Mouse (Mus musculus) limb, embryonic 11.5 days (tissue): ENCODE data around the gene Ddo. TPM values are rescaled to one million over a fixed set of nuclear protein-coding genes. Genes with fewer than 3 reads are reported as not detected.

Experiments
- ATAC-seq: fragments of 200-750 bp; cut with Nextera tagmentation; 2 replicates; pipeline ENCODE4 v1.8.0; 2017; ENCODE audit warnings: low read depth; ENCODE audit not compliant: insufficient number of reproducible peaks, low FRiP score, low TSS enrichment
- DNase-seq: peaks from one replicate; pipeline ENCODE4 v3.0.0-alpha.2; 2015; ENCODE audit warnings: low spot score
- H3K27ac ChIP-seq: fragments of 300-500 bp; sonication (generic); replicated peaks from 2 replicates; pipeline ENCODE4 v1.5.1; 2014; ENCODE audit warnings: low read depth, mild to moderate bottlenecking, low read length
- H3K27me3 ChIP-seq: fragments of 300-500 bp; sonication (generic); 2 replicates; pipeline ENCODE4 v1.6.1; 2014; ENCODE audit warnings: mild to moderate bottlenecking, low read length, mixed read lengths; ENCODE audit not compliant: control insufficient read depth, insufficient read depth
- H3K36me3 ChIP-seq: fragments of 300-500 bp; sonication (generic); 2 replicates; pipeline ENCODE4 v1.6.1; 2014; ENCODE audit warnings: mild to moderate bottlenecking, low read length, moderate library complexity, mixed read lengths; ENCODE audit not compliant: control insufficient read depth, insufficient read depth
- H3K4me1 ChIP-seq: fragments of 300-500 bp; sonication (generic); 2 replicates; pipeline ENCODE4 v1.6.1; 2014; ENCODE audit warnings: low read length, mixed read lengths; ENCODE audit not compliant: control insufficient read depth, insufficient read depth
- H3K4me2 ChIP-seq: fragments of 300-500 bp; sonication (generic); 2 replicates; pipeline ENCODE4 v1.6.1; 2014; ENCODE audit warnings: low read depth, mild to moderate bottlenecking, moderate library complexity; ENCODE audit not compliant: severe bottlenecking
- H3K4me3 ChIP-seq: fragments of 300-500 bp; sonication (generic); 2 replicates; pipeline ENCODE4 v1.5.1; 2014; ENCODE audit warnings: low read depth, low read length
- H3K9ac ChIP-seq: fragments of 300-500 bp; sonication (generic); 2 replicates; pipeline ENCODE4 v1.6.1; 2014; ENCODE audit warnings: mild to moderate bottlenecking, low read length
- H3K9me3 ChIP-seq: fragments of 300-500 bp; sonication (generic); 2 replicates; pipeline ENCODE4 v1.6.1; 2016; ENCODE audit warnings: low read length; ENCODE audit not compliant: control insufficient read depth
- WGBS: fragments of 180-500 bp; shearing (Covaris S2); extraction: QIAGEN DNeasy Blood & Tissue Kit; methylation state at CpG from one replicate; pipeline ENCODE4 v1.1.7; 2014; 5-methylcytosine and 5-hydroxymethylcytosine counted together
- polyA plus RNA-seq: library from polyadenylated mRNA; unstranded; fragments of >200 nt; fragmentation: Nextera tagmentation; extraction: Ambion mirVana; gene quantifications from 2 replicates; pipeline ENCODE4 v1.2.1, GENCODE M21; 2014

Gene Ddo
- polyA plus RNA-seq, 1 experiment from 2014 or later: 0.15 TPM

DNA sequence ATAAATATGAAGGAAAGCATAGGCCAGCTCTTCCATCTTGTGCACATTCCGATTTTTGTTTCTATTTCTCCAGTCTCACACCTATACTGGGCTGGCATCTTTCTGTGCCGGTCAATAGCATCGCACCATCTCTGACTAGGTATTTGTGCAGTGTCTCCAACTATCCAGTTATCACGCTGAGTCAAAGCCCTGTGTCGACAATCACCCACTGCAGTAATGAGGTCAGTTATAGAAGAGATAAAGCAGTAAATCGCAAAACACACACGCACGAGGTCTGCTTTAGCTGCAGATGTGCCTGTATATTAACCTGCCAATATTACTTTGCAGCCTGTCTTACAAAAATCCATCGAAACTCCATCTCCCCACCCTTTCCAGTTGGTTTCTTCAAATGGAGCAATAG lies 84.0 kb downstream of the Ddo start:
- Histone ChIP-seq H3K4me3 (no peak overlapping the region), H3K9ac (no peak overlapping the region), H3K27ac (no peak overlapping the region), H3K4me1 (no peaks in the 10 kb centered on the region), H3K36me3 (no peaks in the 10 kb centered on the region), H3K4me2 (no peak overlapping the region), H3K9me3 (no peaks in the 10 kb centered on the region), H3K27me3 (no peaks in the 10 kb centered on the region)
- ATAC-seq: no peak
- DNase-seq: peak; percentile 10
- WGBS: 84% methylated on average over 9 of the region's 9 CpGs

DNA sequence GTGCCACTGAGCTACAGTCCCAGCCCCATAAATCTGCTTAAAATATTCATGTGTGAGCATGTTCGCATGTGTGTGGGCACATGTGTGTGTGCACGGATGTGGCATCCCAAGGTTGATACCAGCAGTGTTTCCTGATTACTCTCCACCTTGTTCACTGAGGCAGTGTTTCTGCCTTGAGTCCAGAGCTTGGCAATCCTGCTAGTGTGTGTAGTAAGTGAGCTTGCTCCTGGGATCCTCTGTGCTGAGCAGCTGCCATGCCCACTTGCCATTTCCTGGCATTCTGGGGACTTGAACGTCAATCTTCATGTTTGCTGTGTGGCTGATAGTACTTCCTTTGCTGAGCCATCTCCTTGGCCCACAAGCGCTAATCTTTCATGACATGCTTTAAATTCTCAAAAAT lies 85.3 kb downstream of the Ddo start:
- Histone ChIP-seq H3K27me3 (no peaks in the 10 kb centered on the region), H3K9ac (no peak overlapping the region), H3K27ac (no peak overlapping the region), H3K4me1 (no peaks in the 10 kb centered on the region), H3K36me3 (no peaks in the 10 kb centered on the region), H3K9me3 (no peaks in the 10 kb centered on the region), H3K4me2 (no peak overlapping the region), H3K4me3 (no peak overlapping the region)
- WGBS: 85% methylated on average over 4 of the region's 4 CpGs
- ATAC-seq (no peak), DNase-seq (peak; percentile 7)

DNA sequence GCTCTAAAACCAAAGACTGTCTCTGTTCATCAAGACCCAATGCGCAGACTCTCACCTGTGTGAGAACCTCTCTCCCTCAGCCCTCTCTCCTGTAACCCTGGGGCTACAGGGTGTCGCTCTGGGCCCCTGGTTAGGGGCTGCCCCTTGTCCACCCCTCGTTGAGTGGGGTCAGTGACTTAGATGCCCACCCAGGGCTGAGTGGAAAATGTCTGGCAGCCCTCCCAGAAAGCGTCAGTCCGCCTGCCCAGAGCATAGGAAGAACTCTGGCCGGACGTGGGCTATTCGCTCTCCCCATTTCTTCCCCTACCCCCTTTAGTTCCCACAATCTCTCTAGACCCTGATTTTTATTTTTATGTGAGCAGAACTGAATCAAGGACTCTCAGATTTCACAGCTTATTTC lies 86.5 kb downstream of the Ddo start:
- H3K27me3 ChIP-seq: no peaks in the 10 kb centered on the region
- H3K4me2 ChIP-seq: no peak overlapping the region
- H3K4me3 ChIP-seq: no peak overlapping the region
- WGBS: 81% methylated on average over 8 of the region's 8 CpGs
- no peak overlapping the region for H3K9ac ChIP-seq
- ATAC-seq (no peak), DNase-seq (peak; percentile 17)
- no peak overlapping the region for H3K27ac ChIP-seq
- no peaks in the 10 kb centered on the region for H3K9me3 ChIP-seq
- H3K4me1 ChIP-seq: no peaks in the 10 kb centered on the region
- H3K36me3 ChIP-seq: no peaks in the 10 kb centered on the region

DNA sequence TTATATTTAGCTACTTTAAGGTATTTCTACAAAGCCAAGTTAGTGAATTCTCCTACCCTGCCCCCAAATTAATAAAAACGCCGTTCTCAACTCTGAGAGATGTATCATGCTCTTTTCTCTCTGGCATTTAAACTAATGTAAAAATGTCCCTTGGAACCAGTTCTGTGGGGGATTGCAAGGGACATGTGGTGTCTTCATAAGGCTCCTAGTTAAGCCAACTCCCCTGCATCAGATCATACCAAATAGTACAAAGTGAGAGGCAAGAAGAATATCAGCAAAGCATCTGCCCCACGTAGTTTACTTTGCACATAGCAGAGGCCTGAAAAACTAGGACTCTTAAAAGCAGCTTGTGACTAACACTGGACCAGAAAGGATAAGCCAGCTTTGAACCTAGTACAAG lies 86.9 kb downstream of the Ddo start:
- ATAC-seq: no peak

DNA sequence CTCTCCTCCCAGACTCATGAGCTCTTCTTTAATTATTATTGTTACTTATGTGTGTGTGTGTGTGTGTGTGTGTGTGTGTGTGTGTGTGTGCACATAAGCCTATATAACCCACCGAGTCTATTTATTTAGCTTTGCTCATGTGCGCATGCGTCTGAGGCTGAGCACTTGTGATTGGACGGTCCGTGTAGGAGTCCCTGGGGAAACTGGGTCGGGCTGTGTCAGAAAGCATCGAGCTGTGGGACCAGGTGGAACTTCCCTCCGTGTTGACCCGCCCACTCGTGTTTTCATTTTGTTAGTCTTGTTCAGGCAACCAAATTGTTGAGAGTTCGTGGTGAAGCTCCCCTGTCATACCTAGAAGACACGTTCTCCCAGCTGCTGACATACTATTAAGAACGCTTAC lies 88.6 kb downstream of the Ddo start:
- ATAC-seq: no peak
- Histone ChIP-seq H3K4me3 (no peak overlapping the region), H3K27ac (no peak overlapping the region), H3K4me2 (no peak overlapping the region), H3K9ac (no peak overlapping the region), H3K9me3 (no peaks in the 10 kb centered on the region), H3K27me3 (no peaks in the 10 kb centered on the region), H3K4me1 (no peaks in the 10 kb centered on the region), H3K36me3 (no peaks in the 10 kb centered on the region)
- 96% methylated on average over 13 of the region's 13 CpGs for WGBS
- DNase-seq: peak; percentile 16

More for the DNA sequence above, 86.9 kb downstream of the Ddo start:
- H3K27me3 ChIP-seq: no peaks in the 10 kb centered on the region
- no peaks in the 10 kb centered on the region for H3K4me1 ChIP-seq
- H3K27ac ChIP-seq: no peak overlapping the region
- H3K9me3 ChIP-seq: no peaks in the 10 kb centered on the region
- no peak overlapping the region for H3K9ac ChIP-seq
- no peak overlapping the region for H3K4me2 ChIP-seq
- DNase-seq: peak; percentile 8
- H3K36me3 ChIP-seq: no peaks in the 10 kb centered on the region
- 84% methylated on average over 3 of the region's 3 CpGs for WGBS
- no peak overlapping the region for H3K4me3 ChIP-seq

DNA sequence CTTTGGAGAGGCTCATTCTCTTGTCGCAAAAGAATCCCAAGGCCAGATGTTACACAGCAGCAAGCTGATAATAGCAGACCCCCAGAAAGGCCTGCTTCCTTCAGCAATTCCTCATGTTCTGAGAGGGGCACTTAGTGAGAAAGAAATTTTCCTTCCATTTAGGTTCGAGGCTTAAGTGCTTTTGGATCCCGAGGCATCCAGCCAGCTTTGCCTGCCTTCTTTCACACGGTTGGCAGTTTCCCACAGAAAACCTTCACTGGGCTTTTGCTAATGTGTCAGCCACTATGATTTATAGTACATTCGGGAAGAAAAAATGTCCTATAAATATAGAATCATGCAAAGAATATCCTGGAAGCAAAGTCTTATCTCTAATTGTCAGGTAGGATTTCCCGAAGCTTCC lies 89.3 kb downstream of the Ddo start:
- 67% methylated on average over 6 of the region's 6 CpGs for WGBS

DNA sequence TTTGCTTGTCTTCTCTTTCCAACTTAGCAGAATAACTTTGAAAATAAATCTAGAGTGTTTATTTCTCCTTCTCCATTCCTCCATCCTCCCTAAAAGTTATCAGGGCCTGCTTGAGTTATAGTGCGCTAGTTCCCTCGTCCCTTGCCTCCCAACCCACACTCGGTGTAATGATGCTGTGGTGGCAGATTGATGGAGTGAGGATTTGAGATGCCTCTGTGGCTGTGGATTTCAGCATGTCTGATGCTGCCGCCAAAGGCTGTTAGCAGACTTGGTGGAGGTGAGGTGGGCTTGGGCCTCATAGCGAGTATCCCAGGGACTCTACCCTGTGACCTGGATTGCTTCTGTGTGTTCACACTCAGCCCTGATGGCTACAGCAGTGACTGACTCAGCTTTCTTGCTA lies 91.1 kb downstream of the Ddo start:
- Histone ChIP-seq H3K4me3 (no peak overlapping the region), H3K4me1 (peaks cover 14% of the 10 kb centered on the region; the same call in 1 of the 2 replicates), H3K36me3 (no peaks in the 10 kb centered on the region), H3K27ac (no peak overlapping the region), H3K9me3 (no peaks in the 10 kb centered on the region), H3K9ac (no peak overlapping the region), H3K27me3 (no peaks in the 10 kb centered on the region), H3K4me2 (no peak overlapping the region)
- ATAC-seq (no peak), DNase-seq (peak; percentile 25)
- 25% methylated on average over 5 of the region's 5 CpGs for WGBS

More for the DNA sequence above, 89.3 kb downstream of the Ddo start:
- H3K9me3 ChIP-seq: no peaks in the 10 kb centered on the region
- DNase-seq (peak; percentile 11), ATAC-seq (no peak)
- no peak overlapping the region for H3K4me2 ChIP-seq
- H3K4me3 ChIP-seq: no peak overlapping the region
- no peaks in the 10 kb centered on the region for H3K36me3 ChIP-seq
- no peak overlapping the region for H3K9ac ChIP-seq
- no peaks in the 10 kb centered on the region for H3K27me3 ChIP-seq
- no peak overlapping the region for H3K27ac ChIP-seq
- H3K4me1 ChIP-seq: 0 out of 2 replicates have a peak, but pooled peaks cover 2% of the 10 kb centered on the region

DNA sequence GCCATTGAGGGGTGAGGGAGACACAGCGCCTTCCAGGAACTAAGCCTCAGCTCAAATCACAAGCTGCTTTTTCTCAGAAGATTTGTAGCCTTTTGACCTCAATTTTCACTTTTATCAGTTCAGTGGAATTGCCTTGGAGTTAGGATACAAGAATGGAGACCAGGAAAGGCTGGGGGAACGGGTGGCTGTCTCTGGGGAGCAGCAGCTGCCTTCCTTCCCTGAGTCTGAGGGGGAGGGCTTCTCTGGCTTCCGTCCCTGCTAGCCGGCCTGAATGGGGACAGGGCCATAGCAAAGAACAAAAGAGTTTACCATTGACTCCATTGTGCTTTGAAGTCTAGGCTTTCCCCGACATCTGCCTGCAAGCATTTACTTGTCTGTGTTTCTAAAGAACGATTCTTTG lies 94.5 kb downstream of the Ddo start:
- Histone ChIP-seq H3K27ac (no peak overlapping the region), H3K36me3 (no peaks in the 10 kb centered on the region), H3K4me3 (no peak overlapping the region), H3K9me3 (no peaks in the 10 kb centered on the region), H3K4me2 (no peak overlapping the region), H3K27me3 (no peaks in the 10 kb centered on the region), H3K4me1 (peaks cover 14% of the 10 kb centered on the region; the same call in 1 of the 2 replicates), H3K9ac (no peak overlapping the region)
- 49% methylated on average over 6 of the region's 6 CpGs for WGBS
- ATAC-seq (no peak), DNase-seq (no peak)

DNA sequence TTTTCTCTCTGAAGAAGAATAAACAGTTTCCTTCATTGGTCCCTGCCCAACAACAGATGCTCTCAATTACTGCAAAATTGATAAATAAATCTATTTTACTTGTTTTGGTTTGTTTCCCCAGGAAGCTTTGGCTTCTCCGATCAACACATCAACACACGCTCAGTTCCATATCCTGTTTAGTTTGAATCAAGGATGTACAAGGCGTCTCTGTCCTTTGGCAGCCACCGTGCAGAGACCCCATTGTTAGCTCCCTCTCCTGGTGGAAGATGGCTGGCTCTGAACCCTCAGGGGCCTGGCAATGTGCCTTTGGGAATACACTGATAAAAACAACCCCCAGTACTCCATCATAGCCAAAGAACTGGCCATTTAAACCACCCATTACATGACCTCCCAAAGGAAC lies 95.3 kb downstream of the Ddo start:
- H3K9ac ChIP-seq: no peak overlapping the region
- WGBS: 46% methylated on average over 4 of the region's 4 CpGs
- no peak overlapping the region for H3K27ac ChIP-seq
- H3K4me2 ChIP-seq: no peak overlapping the region
- peaks cover 14% of the 10 kb centered on the region; the same call in 1 of the 2 replicates for H3K4me1 ChIP-seq
- DNase-seq (no peak), ATAC-seq (no peak)
- no peaks in the 10 kb centered on the region for H3K9me3 ChIP-seq
- H3K4me3 ChIP-seq: no peak overlapping the region
- no peaks in the 10 kb centered on the region for H3K36me3 ChIP-seq
- H3K27me3 ChIP-seq: no peaks in the 10 kb centered on the region
